ENCODE assay signal across 8 mouse cellular contexts in genomic region chr15:84925495-84926018, GRCm38 (mm10). TPM values are rescaled to one million over a fixed set of nuclear protein-coding genes. Genes with fewer than 3 reads are reported as not detected.
DNase-seq lines count a peak whose midpoint lies in the region; ATAC-seq and TF ChIP-seq lines count a peak whose summit lies in the region.

No protein-coding gene starts in this region.

- no peaks in the 10 kb centered on the region for H3K27me3 ChIP-seq in embryonic facial prominence, embryonic 11.5 days (ENCODE audit: control insufficient read depth, insufficient read depth, low read length)
- H3K27me3 ChIP-seq in limb, embryonic 14.5 days (ENCODE audit: control insufficient read depth, insufficient read depth, low read length): no peaks in the 10 kb centered on the region

- peaks cover 9% of the 10 kb centered on the region for H3K36me3 ChIP-seq in embryonic facial prominence, embryonic 11.5 days (replicated peaks; ENCODE audit: control insufficient read depth, insufficient read depth, low read depth, low read length)
- peaks cover 35% of the 10 kb centered on the region for H3K36me3 ChIP-seq in limb, embryonic 14.5 days (ENCODE audit: control insufficient read depth, insufficient read depth, low read length)

- TF ChIP-seq POLR2A in limb, embryonic 14.5 days (IDR thresholded peaks at IDR 0.05; ENCODE audit: borderline replicate concordance, extremely low read depth, insufficient read depth, insufficient read length): no peak

- H3K4me1 ChIP-seq in embryonic facial prominence, embryonic 11.5 days (ENCODE audit: control insufficient read depth, insufficient read depth, low read length): no peaks in the 10 kb centered on the region; the same call in 1 of the 2 replicates
- peaks cover 15% of the 10 kb centered on the region; the same call in 1 of the 2 replicates for H3K4me1 ChIP-seq in limb, embryonic 14.5 days (ENCODE audit: control insufficient read depth, insufficient read depth, low read length)

- no peak for ATAC-seq in embryonic facial prominence, embryonic 11.5 days (replicated peaks; ENCODE audit: insufficient number of reproducible peaks, low FRiP score, low TSS enrichment, low read depth)
- ATAC-seq in limb, embryonic 14.5 days (ENCODE audit: low FRiP score, low read depth): no peak
- no peak for ATAC-seq in erythroid progenitor cell, adult 5-6 weeks (replicated peaks; ENCODE audit: low FRiP score, poor library complexity, severe bottlenecking)

- H3K27ac ChIP-seq in embryonic facial prominence, embryonic 11.5 days (replicated peaks; ENCODE audit: low read depth, low read length): no peak overlapping the region
- H3K27ac ChIP-seq in limb, embryonic 14.5 days (replicated peaks; ENCODE audit: low read depth, low read length): no peak overlapping the region

- peak; percentile 41 for DNase-seq in embryo, embryonic 10 days (ENCODE audit: low spot score)
- DNase-seq in embryo, embryonic 9.5 days (ENCODE audit: extremely low spot score): no peak
- DNase-seq in 3T3-L1 (ENCODE audit: low read depth, low spot score): peak; percentile 70
- DNase-seq in embryonic facial prominence, embryonic 11.5 days (ENCODE audit: low spot score): peak; percentile 31
- DNase-seq in limb, embryonic 14.5 days (ENCODE audit: low spot score): no peak
- peak; percentile 41 for DNase-seq in retina, embryonic 14.5 days (ENCODE audit: low spot score)
- no peak for DNase-seq in adrenal gland, adult (ENCODE audit: inconsistent age in 2 of 2, low spot score in 1 of 2)

- no peak overlapping the region; the same call in 1 of the 2 replicates for H3K4me2 ChIP-seq in embryonic facial prominence, embryonic 11.5 days (ENCODE audit: low read depth, low read length)
- H3K4me2 ChIP-seq in limb, embryonic 14.5 days (replicated peaks; ENCODE audit: low read depth, low read length, severe bottlenecking): peak overlapping the region; percentile 80

- H3K9me3 ChIP-seq in embryonic facial prominence, embryonic 11.5 days (replicated peaks; ENCODE audit: control insufficient read depth, low read length): no peaks in the 10 kb centered on the region
- no peaks in the 10 kb centered on the region for H3K9me3 ChIP-seq in limb, embryonic 14.5 days (ENCODE audit: control insufficient read depth, low read length)

- no peak overlapping the region for H3K9ac ChIP-seq in embryonic facial prominence, embryonic 11.5 days (replicated peaks; ENCODE audit: low read length)
- no peak overlapping the region for H3K9ac ChIP-seq in limb, embryonic 14.5 days (ENCODE audit: low read depth, low read length, severe bottlenecking)

- H3K4me3 ChIP-seq in embryonic facial prominence, embryonic 11.5 days (ENCODE audit: low read depth, low read length): no peak overlapping the region
- no peak overlapping the region for H3K4me3 ChIP-seq in limb, embryonic 14.5 days (replicated peaks; ENCODE audit: low read length)

- 65% methylated on average over 1 of the region's 1 CpGs for WGBS in embryonic facial prominence, embryonic 11.5 days
- 75% methylated on average over 1 of the region's 1 CpGs for WGBS in limb, embryonic 14.5 days

RNA-seq across cellular contexts. Expression of gene Nup50, which starts 2.3 kb away (rescaled TPM):
- polyA plus RNA-seq in embryonic facial prominence, embryonic 11.5 days (2014; fragmentation: Nextera tagmentation; extraction: Ambion mirVana): 65.8 and 67.1 TPM in 2 replicates
- polyA plus RNA-seq in limb, embryonic 14.5 days (2012; rRNA removed): 17.5 and 19.7 TPM in 2 replicates
- 29.1 and 31.2 TPM in 2 replicates for polyA plus RNA-seq in limb, embryonic 14.5 days (2014; fragmentation: Nextera tagmentation; extraction: Ambion mirVana)
- total RNA-seq in erythroid progenitor cell, adult 5-6 weeks (2015; ENCODE audit: low replicate concordance): 47.8 and 55.1 TPM in 2 replicates
- 71.5 and 99.2 TPM in 2 replicates for total RNA-seq in erythroid progenitor cell, adult 5-6 weeks (2017; ENCODE audit: low replicate concordance)

RNA-seq across cellular contexts. Expression of gene Gm29666, which starts 5.7 kb away (rescaled TPM):
- polyA plus RNA-seq in embryonic facial prominence, embryonic 11.5 days (2014; fragmentation: Nextera tagmentation; extraction: Ambion mirVana): 0.50 and 0.52 TPM in 2 replicates
- polyA plus RNA-seq in limb, embryonic 14.5 days (2012; rRNA removed): 0.69 and 1.1 TPM in 2 replicates
- polyA plus RNA-seq in limb, embryonic 14.5 days (2014; fragmentation: Nextera tagmentation; extraction: Ambion mirVana): 0.33 and 0.40 TPM in 2 replicates
- total RNA-seq in erythroid progenitor cell, adult 5-6 weeks (2015; ENCODE audit: low replicate concordance): 0.72 and 0.84 TPM in 2 replicates
- 0.90 and 1.1 TPM in 2 replicates for total RNA-seq in erythroid progenitor cell, adult 5-6 weeks (2017; ENCODE audit: low replicate concordance)

Comparison
In these comparisons a context has a peak if more than half of its experiments do, and no peak if none do; other contexts are left out.
1. DNase-seq: peak in embryo, embryonic 10 days (single experiment), 3T3-L1 (single experiment), embryonic facial prominence, embryonic 11.5 days (single experiment) and retina, embryonic 14.5 days (single experiment); none in embryo, embryonic 9.5 days (single experiment), limb, embryonic 14.5 days (single experiment) and adrenal gland, adult (0 of 2).